Mouse (Mus musculus): ENCODE data around the gene Gapdh.

GRCm38 (mm10) chr6:125160854-125161760, 5.2 kb downstream of the Gapdh start:
- TF ChIP-seq ZNF384 (IDR thresholded peaks at IDR 0.05; ENCODE audit: low read depth, low read length) = no peak
- 0 out of 2 replicates have a peak, but pooled peaks have one; percentile 56 for TF ChIP-seq HCFC1 (IDR thresholded peaks at IDR 0.05; ENCODE audit: borderline replicate concordance, insufficient read depth, low read length)
- TF ChIP-seq CHD2 (IDR thresholded peaks at IDR 0.05; ENCODE audit: low read depth, low read length) = peak; percentile 55
- no peak for TF ChIP-seq MAFK (IDR thresholded peaks at IDR 0.05; ENCODE audit: insufficient read depth, low read depth, low read length)
